Mouse (Mus musculus): Measurements from ENCODE around the gene Card14. TPM values are rescaled to one million over a fixed set of nuclear protein-coding genes. Genes with fewer than 3 reads are reported as not detected.

The Card14 gene
- polyA plus RNA-seq, 1 experiment from 2014 or later: 0.38 TPM

DNA sequence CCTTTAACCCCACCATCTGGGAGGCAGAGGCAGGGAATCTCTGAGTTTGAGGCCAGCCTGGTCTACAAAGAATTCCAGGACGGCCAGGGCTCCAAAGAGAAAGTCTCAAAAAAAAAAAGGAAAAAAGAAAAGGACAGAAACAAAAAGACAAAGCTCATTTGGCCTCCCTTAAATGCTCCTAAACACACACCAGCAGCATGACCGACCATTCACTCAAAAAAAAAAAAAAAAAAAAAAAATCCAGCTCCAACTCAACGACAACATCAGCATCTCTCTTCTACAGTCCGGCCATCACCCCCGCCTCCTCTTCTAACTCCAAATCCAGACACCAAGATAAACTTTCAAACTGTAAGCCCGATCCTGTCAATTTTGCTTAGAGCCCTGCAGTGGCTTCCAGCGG, 8.7 kb upstream of the Card14 start:
- Histone ChIP-seq H3K4me2 (replicated peaks; ENCODE audit: low read depth, low read length) (peak overlapping the region; percentile 89), H3K9me3 (ENCODE audit: control insufficient read depth, low read depth, low read length) (no peaks in the 10 kb centered on the region), H3K27me3 (ENCODE audit: control insufficient read depth, insufficient read depth, low read length) (no peaks in the 10 kb centered on the region), H3K27ac (ENCODE audit: low read length) (peak overlapping the region; percentile 75; the same call in 1 of the 2 replicates), H3K36me3 (ENCODE audit: control insufficient read depth, insufficient read depth, low read length) (peaks cover 42% of the 10 kb centered on the region), H3K9ac (replicated peaks; ENCODE audit: low read depth, low read length) (peak overlapping the region; percentile 95), H3K4me3 (ENCODE audit: low read depth, low read length) (peak overlapping the region; percentile 96), H3K4me1 (ENCODE audit: control insufficient read depth, insufficient read depth, low read length) (peaks cover 8% of the 10 kb centered on the region)
- no peak for ATAC-seq (ENCODE audit: insufficient number of reproducible peaks, insufficient read depth, low FRiP score, low read depth)
- 9% methylated on average over 7 of the region's 7 CpGs for WGBS

DNA sequence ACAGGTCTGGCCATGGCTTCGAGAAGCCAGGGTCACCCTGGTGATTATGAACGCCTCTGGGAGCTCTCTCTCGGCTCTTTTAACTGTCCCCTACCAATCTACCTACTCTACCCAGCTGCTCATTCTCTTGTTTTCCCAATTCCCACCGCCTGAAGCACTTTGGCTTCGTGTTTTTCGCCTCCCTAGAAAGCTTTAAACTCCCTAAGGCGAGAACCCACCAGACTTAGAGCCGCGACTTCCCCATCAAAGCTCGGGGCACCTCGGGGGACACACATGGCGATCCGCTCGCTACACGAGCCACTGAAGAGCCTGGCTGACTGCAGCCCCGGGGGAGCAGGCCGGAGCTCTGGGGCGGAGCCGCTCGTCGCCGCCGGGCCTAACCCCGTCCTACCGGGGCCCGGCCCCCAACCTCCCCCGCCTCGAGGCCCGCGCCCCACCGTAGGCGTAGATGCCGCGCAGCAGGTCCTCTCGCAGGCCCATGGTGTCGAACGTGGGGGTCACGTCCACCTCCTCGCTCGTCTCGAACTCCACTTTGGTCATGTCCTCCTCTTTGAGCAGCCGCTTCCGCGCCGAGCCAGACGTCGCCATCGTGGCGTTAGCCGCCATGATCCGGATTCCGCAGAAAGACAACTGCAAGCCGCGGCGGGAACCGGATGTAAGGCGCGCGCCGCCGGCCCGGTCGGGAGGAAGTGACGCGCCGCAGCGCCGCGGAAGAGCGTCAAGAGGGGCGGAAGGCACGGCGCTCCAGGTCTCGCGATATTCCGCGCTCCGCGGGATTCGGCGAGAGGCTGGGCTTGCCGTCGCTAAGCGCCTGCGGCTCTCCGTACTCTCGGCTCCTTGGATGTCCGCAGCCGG, 8.0 kb upstream of the Card14 start, which contains the start of gene Eif4a3:
TSS of gene Eif4a3 (minus strand) at position 699 of the 855 bp plus-strand sequence.
- Histone ChIP-seq H3K9ac (replicated peaks; ENCODE audit: low read depth, low read length) (peak within 1 kb of the TSS; percentile 95), H3K4me1 (ENCODE audit: control insufficient read depth, insufficient read depth, low read length) (peaks cover 8% of the 10 kb centered on the region), H3K9me3 (ENCODE audit: control insufficient read depth, low read depth, low read length) (no peaks in the 10 kb centered on the region), H3K27me3 (ENCODE audit: control insufficient read depth, insufficient read depth, low read length) (no peaks in the 10 kb centered on the region), H3K36me3 (ENCODE audit: control insufficient read depth, insufficient read depth, low read length) (peaks cover 35% of the 10 kb centered on the region), H3K4me3 (ENCODE audit: low read depth, low read length) (peak within 1 kb of the TSS; percentile 96), H3K27ac (ENCODE audit: low read length) (peak within 1 kb of the TSS; percentile 89), H3K4me2 (replicated peaks; ENCODE audit: low read depth, low read length) (peak within 1 kb of the TSS; percentile 89)
- peak; percentile 94 for ATAC-seq (ENCODE audit: insufficient number of reproducible peaks, insufficient read depth, low FRiP score, low read depth)
- WGBS: under 1% methylated on average over 89 of the region's 89 CpGs

DNA sequence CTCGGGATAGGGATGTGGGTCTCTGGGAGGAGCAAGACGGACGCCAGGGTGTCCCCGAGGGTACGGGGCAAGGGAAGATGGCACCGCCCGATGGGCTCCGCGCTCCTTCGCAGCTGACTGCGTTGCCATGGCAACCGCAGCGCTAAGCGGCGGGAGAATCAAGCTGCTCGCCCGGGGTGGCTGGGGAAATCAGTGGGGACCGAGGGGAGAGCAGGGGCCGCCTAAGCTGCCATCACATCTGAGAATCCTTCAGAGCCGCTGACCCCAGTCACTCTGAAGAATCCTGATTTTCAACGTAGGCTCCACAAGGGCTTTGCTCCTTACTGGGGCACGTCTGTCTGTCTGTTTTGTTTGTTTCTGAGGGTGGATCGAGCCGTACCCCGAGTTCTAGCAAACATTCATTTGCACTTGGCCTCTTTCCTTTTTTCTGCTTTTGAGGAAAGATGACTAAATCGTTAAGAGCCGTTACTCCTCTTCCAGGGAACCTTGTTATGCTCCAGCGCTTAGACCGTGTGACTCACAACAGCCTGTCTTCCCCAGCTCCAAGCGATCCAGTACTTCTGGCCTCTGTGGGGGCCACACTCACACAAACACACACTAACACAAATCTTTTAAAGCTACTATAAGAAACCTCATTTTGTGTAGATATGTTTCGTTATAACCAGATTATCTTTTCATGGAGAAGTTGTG, 7.2 kb upstream of the Card14 start:
- H3K4me3 ChIP-seq (ENCODE audit: low read depth, low read length): peak overlapping the region; percentile 96
- no peak; the same call in 1 of the 2 replicates for ATAC-seq (ENCODE audit: insufficient number of reproducible peaks, insufficient read depth, low FRiP score, low read depth)
- WGBS: 1% methylated on average over 31 of the region's 31 CpGs
- H3K27me3 ChIP-seq (ENCODE audit: control insufficient read depth, insufficient read depth, low read length): no peaks in the 10 kb centered on the region
- peak overlapping the region; percentile 89 for H3K27ac ChIP-seq (ENCODE audit: low read length)
- H3K9ac ChIP-seq (replicated peaks; ENCODE audit: low read depth, low read length): peak overlapping the region; percentile 95
- H3K36me3 ChIP-seq (ENCODE audit: control insufficient read depth, insufficient read depth, low read length): peaks cover 28% of the 10 kb centered on the region
- peak overlapping the region; percentile 83 for H3K4me2 ChIP-seq (replicated peaks; ENCODE audit: low read depth, low read length)
- H3K4me1 ChIP-seq (ENCODE audit: control insufficient read depth, insufficient read depth, low read length): peaks cover 8% of the 10 kb centered on the region
- no peaks in the 10 kb centered on the region for H3K9me3 ChIP-seq (ENCODE audit: control insufficient read depth, low read depth, low read length)

DNA sequence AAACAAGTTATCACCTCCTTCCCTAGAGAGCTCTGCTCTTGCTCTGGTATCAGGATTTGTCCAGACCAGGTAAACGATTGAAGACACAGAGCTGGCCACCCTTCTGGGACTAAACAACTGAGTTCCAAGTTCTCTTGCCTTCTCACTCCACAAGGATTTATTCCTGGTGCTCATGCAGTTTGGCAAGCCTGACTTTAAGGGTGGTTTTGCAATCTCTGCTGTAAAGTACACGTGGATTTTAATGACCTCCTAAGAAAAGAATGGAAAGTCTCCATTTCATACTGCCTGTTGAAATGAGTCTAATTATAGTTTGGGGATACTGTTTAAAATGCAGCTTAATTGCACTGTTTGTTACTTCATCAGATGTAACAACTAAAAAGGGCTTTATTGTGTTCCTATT, 6.6 kb upstream of the Card14 start:
- Histone ChIP-seq H3K4me1 (ENCODE audit: control insufficient read depth, insufficient read depth, low read length) (peaks cover 8% of the 10 kb centered on the region), H3K27me3 (ENCODE audit: control insufficient read depth, insufficient read depth, low read length) (no peaks in the 10 kb centered on the region), H3K9ac (replicated peaks; ENCODE audit: low read depth, low read length) (no peak overlapping the region), H3K36me3 (ENCODE audit: control insufficient read depth, insufficient read depth, low read length) (peaks cover 22% of the 10 kb centered on the region), H3K27ac (ENCODE audit: low read length) (no peak overlapping the region), H3K4me3 (ENCODE audit: low read depth, low read length) (no peak overlapping the region), H3K4me2 (replicated peaks; ENCODE audit: low read depth, low read length) (no peak overlapping the region), H3K9me3 (ENCODE audit: control insufficient read depth, low read depth, low read length) (no peaks in the 10 kb centered on the region)
- 32% methylated on average over 2 of the region's 2 CpGs for WGBS
- no peak for ATAC-seq (ENCODE audit: insufficient number of reproducible peaks, insufficient read depth, low FRiP score, low read depth)

DNA sequence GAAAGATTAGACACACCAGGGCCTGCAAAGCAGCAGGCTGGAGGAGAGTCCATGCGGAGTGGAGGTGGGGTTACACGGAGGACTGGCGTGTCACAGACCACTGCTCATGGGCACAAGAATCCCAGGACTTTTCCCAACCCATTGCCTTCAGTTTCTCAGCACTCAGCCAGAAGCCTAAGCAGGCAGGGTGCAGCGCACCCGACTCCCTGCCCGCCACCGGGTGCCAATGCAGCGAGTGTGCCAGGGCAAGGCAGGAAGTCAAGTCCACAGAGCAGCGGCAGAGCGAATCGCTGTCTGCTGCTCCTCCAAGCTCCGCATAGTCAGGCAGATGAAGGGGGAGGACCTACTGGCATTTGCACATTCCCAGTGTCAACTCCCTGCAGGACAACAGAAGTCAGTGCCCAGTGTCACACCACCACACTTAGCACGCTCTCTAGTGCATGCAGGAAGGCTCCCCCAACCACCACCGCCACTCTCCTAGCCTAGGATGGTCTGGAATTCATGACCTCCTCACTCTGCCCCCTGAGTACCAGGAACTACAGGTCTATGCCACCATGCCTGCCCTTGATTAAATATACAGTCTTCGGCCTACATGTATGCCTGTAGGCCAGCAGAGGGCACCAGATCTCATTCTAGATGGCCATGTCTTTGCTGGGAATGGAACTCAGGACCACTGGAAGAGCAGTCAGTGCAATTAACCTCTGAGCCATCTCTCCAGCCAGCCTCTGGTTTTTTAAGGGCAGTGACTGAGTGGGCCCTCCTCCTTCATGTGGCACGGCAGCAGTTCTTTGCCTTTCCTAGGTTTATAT, 2.5 kb upstream of the Card14 start:
- no peak overlapping the region for H3K9ac ChIP-seq (replicated peaks; ENCODE audit: low read depth, low read length)
- ATAC-seq (ENCODE audit: insufficient number of reproducible peaks, insufficient read depth, low FRiP score, low read depth): no peak
- H3K27me3 ChIP-seq (ENCODE audit: control insufficient read depth, insufficient read depth, low read length): no peaks in the 10 kb centered on the region
- no peak overlapping the region for H3K27ac ChIP-seq (ENCODE audit: low read length)
- no peaks in the 10 kb centered on the region for H3K9me3 ChIP-seq (ENCODE audit: control insufficient read depth, low read depth, low read length)
- no peak overlapping the region for H3K4me2 ChIP-seq (replicated peaks; ENCODE audit: low read depth, low read length)
- peaks cover 3% of the 10 kb centered on the region; the same call in 1 of the 2 replicates for H3K4me1 ChIP-seq (ENCODE audit: control insufficient read depth, insufficient read depth, low read length)
- no peaks in the 10 kb centered on the region for H3K36me3 ChIP-seq (ENCODE audit: control insufficient read depth, insufficient read depth, low read length)
- 43% methylated on average over 16 of the region's 16 CpGs for WGBS
- no peak overlapping the region for H3K4me3 ChIP-seq (ENCODE audit: low read depth, low read length)

DNA sequence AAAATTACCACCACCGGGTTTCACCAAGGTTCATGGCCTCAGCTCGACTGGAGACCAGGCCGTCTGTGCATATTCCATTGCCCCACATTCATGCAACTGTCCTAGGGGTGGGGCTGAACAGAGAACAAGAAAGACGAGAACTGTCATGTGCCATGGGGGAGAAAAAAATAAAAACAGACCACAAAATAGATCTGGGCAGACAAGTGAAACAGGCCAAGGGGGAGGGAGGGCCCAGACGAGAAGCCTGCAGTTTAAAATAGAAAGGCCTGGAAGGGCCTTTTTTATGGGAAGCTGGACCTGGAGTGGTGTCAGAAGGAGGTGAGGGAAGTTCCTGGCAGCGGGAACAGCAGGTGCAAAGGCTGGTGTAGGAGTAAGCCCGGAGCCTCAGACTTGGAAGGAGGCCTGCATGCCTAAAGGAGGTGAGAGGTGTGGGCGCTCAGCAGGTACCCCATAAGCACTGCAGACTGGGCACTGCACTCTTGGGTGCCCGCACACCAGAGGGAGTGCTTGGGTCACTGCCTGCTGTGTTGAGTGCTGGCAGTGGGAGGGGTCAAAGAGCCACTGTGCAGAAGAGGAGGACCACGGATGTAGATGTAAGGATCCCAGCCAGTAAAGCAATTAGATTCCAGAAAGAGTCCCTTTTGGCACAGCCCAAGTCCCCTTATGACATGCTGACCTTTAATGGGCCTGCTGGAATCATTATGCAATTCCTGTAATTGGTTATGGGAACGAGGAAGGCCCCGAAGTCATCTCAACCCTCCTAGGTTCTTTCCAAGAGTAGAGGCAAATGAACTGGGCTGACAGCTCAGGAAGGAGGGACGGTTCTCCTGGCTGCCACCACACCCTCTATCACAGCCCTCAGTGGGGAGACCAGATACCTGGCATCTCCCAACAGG, 558 bp upstream of the Card14 start:
- 53% methylated on average over 13 of the region's 13 CpGs for WGBS
- Histone ChIP-seq H3K9me3 (ENCODE audit: control insufficient read depth, low read depth, low read length) (no peaks in the 10 kb centered on the region), H3K4me1 (ENCODE audit: control insufficient read depth, insufficient read depth, low read length) (no peaks in the 10 kb centered on the region; the same call in 1 of the 2 replicates), H3K9ac (replicated peaks; ENCODE audit: low read depth, low read length) (no peak overlapping the region), H3K4me2 (replicated peaks; ENCODE audit: low read depth, low read length) (no peak overlapping the region), H3K36me3 (ENCODE audit: control insufficient read depth, insufficient read depth, low read length) (no peaks in the 10 kb centered on the region), H3K27ac (ENCODE audit: low read length) (no peak overlapping the region), H3K27me3 (ENCODE audit: control insufficient read depth, insufficient read depth, low read length) (no peaks in the 10 kb centered on the region), H3K4me3 (ENCODE audit: low read depth, low read length) (no peak overlapping the region)
- no peak for ATAC-seq (ENCODE audit: insufficient number of reproducible peaks, insufficient read depth, low FRiP score, low read depth)

DNA sequence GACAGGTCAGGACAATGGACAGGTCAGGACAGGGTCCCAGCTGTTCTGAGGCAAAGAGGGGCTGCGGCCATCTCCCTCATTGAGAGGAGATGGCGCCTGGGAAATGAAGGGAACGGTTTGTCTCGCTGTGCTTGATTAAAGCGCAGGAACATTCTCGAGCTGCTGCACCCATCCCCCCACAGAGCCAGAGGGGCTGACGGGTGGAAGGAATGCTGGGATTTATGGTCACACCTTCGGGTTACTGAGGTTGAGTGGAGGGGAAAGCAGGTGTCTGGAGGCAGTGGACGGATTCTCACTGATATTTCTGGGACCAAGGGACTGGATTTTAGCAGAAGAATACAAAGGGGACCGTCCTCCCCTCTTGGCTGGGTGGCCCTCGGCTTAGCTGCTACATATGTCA, 348 bp downstream of the Card14 start:
- ATAC-seq (ENCODE audit: insufficient number of reproducible peaks, insufficient read depth, low FRiP score, low read depth): no peak
- H3K36me3 ChIP-seq (ENCODE audit: control insufficient read depth, insufficient read depth, low read length): no peaks in the 10 kb centered on the region
- no peaks in the 10 kb centered on the region; the same call in 1 of the 2 replicates for H3K4me1 ChIP-seq (ENCODE audit: control insufficient read depth, insufficient read depth, low read length)
- no peaks in the 10 kb centered on the region for H3K27me3 ChIP-seq (ENCODE audit: control insufficient read depth, insufficient read depth, low read length)
- no peak overlapping the region for H3K9ac ChIP-seq (replicated peaks; ENCODE audit: low read depth, low read length)
- H3K9me3 ChIP-seq (ENCODE audit: control insufficient read depth, low read depth, low read length): no peaks in the 10 kb centered on the region
- H3K27ac ChIP-seq (ENCODE audit: low read length): no peak overlapping the region
- no peak overlapping the region for H3K4me3 ChIP-seq (ENCODE audit: low read depth, low read length)
- WGBS: 21% methylated on average over 11 of the region's 11 CpGs
- no peak overlapping the region for H3K4me2 ChIP-seq (replicated peaks; ENCODE audit: low read depth, low read length)

Data from stomach, embryonic 14.5 days (tissue).